Comparison of ENCODE assay signal across 10 mouse cellular contexts in genomic region chr3:145806502-145806901, GRCm38 (mm10). TPM values are rescaled to one million over a fixed set of nuclear protein-coding genes. Genes with fewer than 3 reads are reported as not detected.
DNase-seq lines count a peak whose midpoint lies in the region; ATAC-seq and TF ChIP-seq lines count a peak whose summit lies in the region.
"Had no signal": no experiment of that assay in that cellular context is flagged by ENCODE, and none has a peak within 500 bp of the region (broad histone marks: within the 10 kb centered on the region; RNA-seq: fewer than 3 reads in every experiment).

No protein-coding gene starts in this region.

- H3K4me1 ChIP-seq in lung, embryonic 14.5 days (ENCODE audit: insufficient read depth): peaks cover 5% of the 10 kb centered on the region; the same call in 1 of the 2 replicates
- no peaks in the 10 kb centered on the region for H3K4me1 ChIP-seq in lung, postnatal 0 days (ENCODE audit: insufficient read depth, low read depth, low read length)
- H3K4me1 ChIP-seq in forebrain, embryonic 10.5 days: peaks cover 26% of the 10 kb centered on the region
- no peaks in the 10 kb centered on the region; the same call in none of the 2 replicates for H3K4me1 ChIP-seq in kidney, postnatal 0 days (replicated peaks; ENCODE audit: insufficient read depth, low read length)
- peaks cover 7% of the 10 kb centered on the region for H3K4me1 ChIP-seq in neural tube, embryonic 14.5 days (ENCODE audit: control insufficient read depth, insufficient read depth, low read length)

- no peaks in the 10 kb centered on the region for H3K9me3 ChIP-seq in lung, embryonic 14.5 days (ENCODE audit: low read depth, low read length)
- no peaks in the 10 kb centered on the region for H3K9me3 ChIP-seq in lung, postnatal 0 days (ENCODE audit: low read length)
- H3K9me3 ChIP-seq in forebrain, embryonic 10.5 days: no peaks in the 10 kb centered on the region
- H3K9me3 ChIP-seq in kidney, postnatal 0 days (replicated peaks; ENCODE audit: low read length): no peaks in the 10 kb centered on the region
- H3K9me3 ChIP-seq in neural tube, embryonic 14.5 days (ENCODE audit: control insufficient read depth, low read length): no peaks in the 10 kb centered on the region

- H3K27ac ChIP-seq in lung, embryonic 14.5 days (ENCODE audit: low read depth): no peak overlapping the region
- H3K27ac ChIP-seq in lung, postnatal 0 days (ENCODE audit: low read length): no peak overlapping the region
- peak overlapping the region; percentile 51 for H3K27ac ChIP-seq in forebrain, embryonic 10.5 days
- H3K27ac ChIP-seq in kidney, postnatal 0 days: no peak overlapping the region; the same call in 1 of the 2 replicates
- H3K27ac ChIP-seq in neural tube, embryonic 14.5 days (ENCODE audit: low read depth, low read length): no peak overlapping the region

- no peaks in the 10 kb centered on the region for H3K36me3 ChIP-seq in lung, embryonic 14.5 days (ENCODE audit: insufficient read depth)
- H3K36me3 ChIP-seq in lung, postnatal 0 days (ENCODE audit: insufficient read depth, low read length): no peaks in the 10 kb centered on the region
- no peaks in the 10 kb centered on the region for H3K36me3 ChIP-seq in forebrain, embryonic 10.5 days (replicated peaks)
- H3K36me3 ChIP-seq in kidney, postnatal 0 days (ENCODE audit: insufficient read depth, low read length): no peaks in the 10 kb centered on the region
- H3K36me3 ChIP-seq in neural tube, embryonic 14.5 days (ENCODE audit: control insufficient read depth, insufficient read depth, low read length): no peaks in the 10 kb centered on the region

- peak; percentile 56 for DNase-seq in lung, embryonic 14.5 days
- no peak for DNase-seq in lung, postnatal 0 days (ENCODE audit: low spot score)
- no peak for DNase-seq in forebrain, embryonic 10.5 days (ENCODE audit: extremely low spot score, low spot score)
- DNase-seq in kidney, postnatal 0 days (ENCODE audit: low spot score): peak; percentile 59
- DNase-seq in B cell, adult 2 months: no peak
- no peak for DNase-seq in heart, postnatal 25 days (ENCODE audit: low spot score)
- DNase-seq: adrenal gland, postnatal 10 days had no signal

- no peak overlapping the region for H3K4me2 ChIP-seq in lung, embryonic 14.5 days
- H3K4me2 ChIP-seq in lung, postnatal 0 days (replicated peaks; ENCODE audit: low read depth, low read length): no peak overlapping the region
- H3K4me2 ChIP-seq in kidney, postnatal 0 days (ENCODE audit: low read length): 0 out of 2 replicates have a peak overlapping the region, but pooled peaks have one; percentile 21
- H3K4me2 ChIP-seq in neural tube, embryonic 14.5 days (ENCODE audit: low read depth, low read length): peak overlapping the region; percentile 19; the same call in 1 of the 2 replicates
- H3K4me2 ChIP-seq: heart, embryonic 11.5 days had no signal

- TF ChIP-seq EP300 in lung, postnatal 0 days (IDR thresholded peaks at IDR 0.05): no peak

- H3K4me3 ChIP-seq in lung, embryonic 14.5 days (ENCODE audit: low read depth, low read length): no peak overlapping the region
- no peak overlapping the region for H3K4me3 ChIP-seq in lung, postnatal 0 days (ENCODE audit: low read depth, low read length)
- peak overlapping the region; percentile 2; the same call in 1 of the 2 replicates for H3K4me3 ChIP-seq in forebrain, embryonic 10.5 days
- H3K4me3 ChIP-seq in kidney, postnatal 0 days (replicated peaks; ENCODE audit: low read depth, low read length): no peak overlapping the region
- no peak overlapping the region for H3K4me3 ChIP-seq in neural tube, embryonic 14.5 days (ENCODE audit: low read depth, low read length)

- TF ChIP-seq CTCF in lung, embryonic 14.5 days (IDR thresholded peaks at IDR 0.05; ENCODE audit: low read depth): no peak
- no peak for TF ChIP-seq CTCF in lung, postnatal 0 days (IDR thresholded peaks at IDR 0.05)
- TF ChIP-seq CTCF in kidney, postnatal 0 days (IDR thresholded peaks at IDR 0.05; ENCODE audit: low read depth): no peak

- H3K9ac ChIP-seq in lung, embryonic 14.5 days: no peak overlapping the region
- no peak overlapping the region for H3K9ac ChIP-seq in lung, postnatal 0 days (replicated peaks; ENCODE audit: low read depth)
- no peak overlapping the region for H3K9ac ChIP-seq in kidney, postnatal 0 days (ENCODE audit: low read depth, low read length)
- H3K9ac ChIP-seq in neural tube, embryonic 14.5 days (replicated peaks; ENCODE audit: low read depth, low read length): no peak overlapping the region

- intact Hi-C loops in heart, postnatal 25 days (cut with DNase I): no loop called here

- ATAC-seq in lung, embryonic 14.5 days (ENCODE audit: insufficient read depth): no peak
- ATAC-seq in lung, postnatal 0 days: no peak
- no peak for ATAC-seq in kidney, postnatal 0 days (replicated peaks; ENCODE audit: low FRiP score, low read depth)
- ATAC-seq in neural tube, embryonic 14.5 days (ENCODE audit: low read depth): peak; percentile 65; the same call in 1 of the 2 replicates
- ATAC-seq in erythroid progenitor cell, adult 5-6 weeks (replicated peaks; ENCODE audit: low FRiP score, poor library complexity, severe bottlenecking): no peak

- H3K27me3 ChIP-seq in lung, embryonic 14.5 days (ENCODE audit: insufficient read depth, low read length): no peaks in the 10 kb centered on the region
- H3K27me3 ChIP-seq in lung, postnatal 0 days (replicated peaks; ENCODE audit: insufficient read depth, low read length): no peaks in the 10 kb centered on the region
- H3K27me3 ChIP-seq in forebrain, embryonic 10.5 days (ENCODE audit: poor library complexity, severe bottlenecking): no peaks in the 10 kb centered on the region
- H3K27me3 ChIP-seq in kidney, postnatal 0 days (ENCODE audit: insufficient read depth, low read length): no peaks in the 10 kb centered on the region
- H3K27me3 ChIP-seq in neural tube, embryonic 14.5 days (ENCODE audit: control insufficient read depth, insufficient read depth, low read length): no peaks in the 10 kb centered on the region

- 25% methylated on average over 5 of the region's 5 CpGs for WGBS in lung, embryonic 14.5 days
- WGBS in lung, postnatal 0 days: 24% methylated on average over 5 of the region's 5 CpGs
- WGBS in forebrain, embryonic 10.5 days: 14% methylated on average over 5 of the region's 5 CpGs
- 15% methylated on average over 5 of the region's 5 CpGs for WGBS in kidney, postnatal 0 days
- 4% methylated on average over 5 of the region's 5 CpGs for WGBS in neural tube, embryonic 14.5 days

RNA-seq across cellular contexts. Expression of gene Ddah1, which starts 48.0 kb away (rescaled TPM):
- polyA plus RNA-seq in lung, embryonic 14.5 days (2014; fragmentation: Nextera tagmentation; extraction: Ambion mirVana): 30.1 and 35.1 TPM in 2 replicates
- 20.2 and 20.7 TPM in 2 replicates for polyA plus RNA-seq in lung, postnatal 0 days (2015; fragmentation: Nextera tagmentation; extraction: Ambion mirVana)
- polyA plus RNA-seq in forebrain, embryonic 10.5 days (2016; fragmentation: Nextera tagmentation; extraction: Ambion mirVana): 41.9 and 42.3 TPM in 2 replicates
- 108 and 119 TPM in 2 replicates for polyA plus RNA-seq in kidney, postnatal 0 days (2015; fragmentation: Nextera tagmentation; extraction: Ambion mirVana)
- 97.1 and 98.8 TPM in 2 replicates for polyA plus RNA-seq in neural tube, embryonic 14.5 days (2014; fragmentation: Nextera tagmentation; extraction: Ambion mirVana)
- total RNA-seq in erythroid progenitor cell, adult 5-6 weeks (2015; ENCODE audit: low replicate concordance): 0.72 TPM in 1 of 2 replicates, not detected in the other
- total RNA-seq in erythroid progenitor cell, adult 5-6 weeks (2017; ENCODE audit: low replicate concordance): not detected in 2 replicates
- 1 to 10 TPM; 8.6 to 9.6 TPM for total RNA-seq in heart, postnatal 25 days (2021)

Comparison
In these comparisons a context has a peak if more than half of its experiments do, and no peak if none do; other contexts are left out.
1. DNase-seq: peak in lung, embryonic 14.5 days (single experiment) and kidney, postnatal 0 days (single experiment); none in lung, postnatal 0 days (single experiment), forebrain, embryonic 10.5 days (single experiment), B cell, adult 2 months (0 of 2) and heart, postnatal 25 days (single experiment).
2. H3K4me2 ChIP-seq: peak in kidney, postnatal 0 days (single experiment) and neural tube, embryonic 14.5 days (single experiment); none in lung, embryonic 14.5 days (single experiment) and lung, postnatal 0 days (single experiment).